Mouse (Mus musculus) ZHBTc4 (cell line): Measurements from ENCODE around the gene Trim8.

ENCODE experiments used
- DNase-seq: peaks from one replicate; pipeline ENCODE4 v3.0.0-alpha.2; 2011; ENCODE audit warnings: low read depth, low spot score

Gene Trim8

GRCm38 (mm10) chr19:46479306-46480075 is 22.0 kb upstream of the Trim8 start:
- peak; percentile 62 for DNase-seq

GRCm38 (mm10) chr19:46480624-46481345 is 20.7 kb upstream of the Trim8 start:
- no peak for DNase-seq

GRCm38 (mm10) chr19:46481352-46481751 is 20.1 kb upstream of the Trim8 start:
- DNase-seq, result no peak

- DNase-seq, result no peak
Observed at GRCm38 (mm10) chr19:46481756-46482155, 19.7 kb upstream of the Trim8 start.

GRCm38 (mm10) chr19:46482896-46483516 is 18.5 kb upstream of the Trim8 start:
- DNase-seq, result peak; percentile 57

- DNase-seq, result no peak
Observed at GRCm38 (mm10) chr19:46483701-46484328, 17.7 kb upstream of the Trim8 start.

GRCm38 (mm10) chr19:46484518-46484917 is 17.0 kb upstream of the Trim8 start:
- DNase-seq, result no peak

GRCm38 (mm10) chr19:46485847-46486246 is 15.7 kb upstream of the Trim8 start:
- no peak for DNase-seq

GRCm38 (mm10) chr19:46486709-46487108 is 14.8 kb upstream of the Trim8 start:
- peak; percentile 15 for DNase-seq

- no peak for DNase-seq
Observed at GRCm38 (mm10) chr19:46489448-46489847, 12.1 kb upstream of the Trim8 start.

GRCm38 (mm10) chr19:46490634-46491033 is 10.9 kb upstream of the Trim8 start:
- peak; percentile 95 for DNase-seq

- no peak for DNase-seq
Observed at GRCm38 (mm10) chr19:46495136-46495535, 6.4 kb upstream of the Trim8 start.

GRCm38 (mm10) chr19:46497230-46497629 is 4.3 kb upstream of the Trim8 start:
- DNase-seq, result peak; percentile 80

GRCm38 (mm10) chr19:46499539-46499835 is 2.0 kb upstream of the Trim8 start:
- DNase-seq, result no peak

- peak; percentile 100 for DNase-seq
Observed at GRCm38 (mm10) chr19:46499836-46500580, 1.5 kb upstream of the Trim8 start.

- DNase-seq, result no peak
Observed at GRCm38 (mm10) chr19:46500581-46501341, 741 bp upstream of the Trim8 start.

GRCm38 (mm10) chr19:46502069-46502455 is 560 bp downstream of the Trim8 start:
- peak; percentile 74 for DNase-seq

GRCm38 (mm10) chr19:46502471-46503166 is 1.1 kb downstream of the Trim8 start:
- DNase-seq, result peak; percentile 89

GRCm38 (mm10) chr19:46503351-46504084 is 2.0 kb downstream of the Trim8 start:
- DNase-seq, result peak; percentile 99
